Comparison of ENCODE assay signal across 21 mouse cellular contexts in genomic region chr7:132094666-132095065, GRCm38 (mm10). TPM values are rescaled to one million over a fixed set of nuclear protein-coding genes. Genes with fewer than 3 reads are reported as not detected.
"Had no signal": no experiment of that assay in that cellular context is flagged by ENCODE, and none has a peak within 500 bp of the region (broad histone marks: within the 10 kb centered on the region; RNA-seq: fewer than 3 reads in every experiment).

No protein-coding gene starts in this region.

- H3K4me3 ChIP-seq: lung, embryonic 15.5 days; midbrain, embryonic 10.5 days; midbrain, embryonic 12.5 days; myocyte; neural tube, embryonic 13.5 days; neural tube, embryonic 15.5 days; stomach, embryonic 15.5 days had no signal

- H3K27ac ChIP-seq: lung, embryonic 15.5 days; midbrain, embryonic 10.5 days; midbrain, embryonic 12.5 days; neural tube, embryonic 13.5 days; neural tube, embryonic 15.5 days; stomach, embryonic 15.5 days; stomach, postnatal 0 days had no signal

- H3K4me1 ChIP-seq: lung, embryonic 15.5 days; midbrain, embryonic 10.5 days; midbrain, embryonic 12.5 days; neural tube, embryonic 13.5 days; neural tube, embryonic 15.5 days; stomach, embryonic 15.5 days had no signal

- H3K27me3 ChIP-seq: lung, embryonic 15.5 days; midbrain, embryonic 12.5 days; neural tube, embryonic 13.5 days; neural tube, embryonic 15.5 days; stomach, embryonic 15.5 days had no signal

- DNase-seq: lung, adult 2 months; lung, postnatal 14 days; lung, postnatal 4 days; midbrain, embryonic 14.5 days; retina, postnatal 1 day; right cerebral cortex, adult 18-20 months; right cerebral cortex, postnatal 25 days; right cerebral cortex, postnatal 4 days; thymus, adult 2 months; thymus, postnatal 25 days; thymus, postnatal 4 days had no signal

RNA-seq across cellular contexts. Expression of gene Cpxm2, which starts 59.9 kb away (rescaled TPM):
- total RNA-seq: megakaryocyte, adult 5-6 weeks; megakaryocyte-erythroid progenitor cell, adult 5-6 weeks had no signal
- polyA plus RNA-seq: myocyte had no signal
